Mouse (Mus musculus) heart, postnatal 0 days (tissue): Measurements from ENCODE around the gene Fat3. TPM values are rescaled to one million over a fixed set of nuclear protein-coding genes. Genes with fewer than 3 reads are reported as not detected.

ENCODE experiments used
- ATAC-seq: fragments of 200-750 bp; cut with Nextera tagmentation; 2 replicates; pipeline ENCODE4 v1.8.0; 2017; ENCODE audit warnings: low read depth, moderate number of reproducible peaks, moderate library complexity; ENCODE audit not compliant: insufficient read depth
- DNase-seq: peaks from one replicate; pipeline ENCODE4 v3.0.0-alpha.2; 2016; ENCODE audit warnings: low spot score
- H3K27ac ChIP-seq: fragments of 300-500 bp; sonication (generic); 2 replicates; pipeline ENCODE4 v1.5.1; 2014; ENCODE audit warnings: low read depth, mild to moderate bottlenecking
- H3K27me3 ChIP-seq: fragments of 300-500 bp; sonication (generic); 2 replicates; pipeline ENCODE4 v1.6.1; 2014; ENCODE audit warnings: low read length, mixed read lengths; ENCODE audit not compliant: control insufficient read depth, insufficient read depth
- H3K36me3 ChIP-seq: fragments of 300-500 bp; sonication (generic); replicated peaks from 2 replicates; pipeline ENCODE4 v1.6.1; 2014; ENCODE audit warnings: low read length, mixed read lengths; ENCODE audit not compliant: control insufficient read depth, insufficient read depth
- H3K4me1 ChIP-seq: fragments of 300-500 bp; sonication (generic); 2 replicates; pipeline ENCODE4 v1.6.1; 2014; ENCODE audit warnings: antibody characterized with exemption; ENCODE audit not compliant: control insufficient read depth, insufficient read depth
- H3K4me2 ChIP-seq: fragments of 300-500 bp; sonication (generic); 2 replicates; pipeline ENCODE4 v1.6.1; 2014; ENCODE audit warnings: low read depth, mild to moderate bottlenecking, low read length, moderate library complexity
- H3K4me3 ChIP-seq: fragments of 300-500 bp; sonication (generic); 2 replicates; pipeline ENCODE4 v1.5.1; 2014; ENCODE audit warnings: low read depth, low read length
- H3K9ac ChIP-seq: fragments of 300-500 bp; sonication (generic); replicated peaks from 2 replicates; pipeline ENCODE4 v1.6.1; 2014; ENCODE audit warnings: low read depth, low read length, mixed read lengths
- H3K9me3 ChIP-seq: fragments of 300-500 bp; sonication (generic); replicated peaks from 2 replicates; pipeline ENCODE4 v1.6.1; 2016; ENCODE audit warnings: low read length; ENCODE audit not compliant: control insufficient read depth
- CTCF ChIP-seq: IDR thresholded peaks from 2 replicates; pipeline ENCODE4 v1.5.1; 2016; ENCODE audit warnings: antibody characterized with exemption, control low read depth, low read depth
- EP300 ChIP-seq: IDR thresholded peaks from 2 replicates; pipeline ENCODE4 v1.6.1; 2016; ENCODE audit warnings: antibody characterized with exemption, low read depth
- WGBS: fragments of 180-500 bp; shearing (Covaris S2); extraction: QIAGEN DNeasy Blood & Tissue Kit; methylation state at CpG from one replicate; pipeline ENCODE4 v1.1.7; 2014; 5-methylcytosine and 5-hydroxymethylcytosine counted together
- polyA plus RNA-seq: library from polyadenylated mRNA; unstranded; fragments of >200 nt; fragmentation: Nextera tagmentation; extraction: Ambion mirVana; gene quantifications from 2 replicates; pipeline ENCODE4 v1.2.1, GENCODE M21; 2015
- total RNA-seq: library from RNA; depleted of rRNA; stranded (reverse); fragments of >200 nt; gene quantifications from 2 replicates; pipeline ENCODE4 v1.2.3, GENCODE M21; 2014; ENCODE audit warnings: low replicate concordance

The Fat3 gene
- total and polyA plus RNA-seq, 2 experiments from 2014 or later: 0.19 to 2.4 TPM

GRCm38 (mm10) chr9:16312599-16313197 lies 188.4 kb downstream of the Fat3 start:
- no peaks in the 10 kb centered on the region for H3K9me3 ChIP-seq
- no peak for ATAC-seq
- TF ChIP-seq CTCF (no peak), EP300 (no peak)
- H3K9ac ChIP-seq: no peak overlapping the region
- no peaks in the 10 kb centered on the region for H3K27me3 ChIP-seq
- WGBS: 50% methylated on average over 4 of the region's 4 CpGs
- H3K4me3 ChIP-seq: no peak overlapping the region
- no peaks in the 10 kb centered on the region for H3K4me1 ChIP-seq
- no peak for DNase-seq
- no peaks in the 10 kb centered on the region for H3K36me3 ChIP-seq
- H3K4me2 ChIP-seq: no peak overlapping the region
- no peak overlapping the region for H3K27ac ChIP-seq

GRCm38 (mm10) chr9:16310855-16311848 lies 189.9 kb downstream of the Fat3 start:
- ATAC-seq (no peak), DNase-seq (no peak)
- Histone ChIP-seq H3K9me3 (no peaks in the 10 kb centered on the region), H3K4me1 (peaks cover 2% of the 10 kb centered on the region; the same call in 1 of the 2 replicates), H3K4me2 (no peak overlapping the region), H3K27me3 (no peaks in the 10 kb centered on the region), H3K36me3 (no peaks in the 10 kb centered on the region), H3K4me3 (no peak overlapping the region), H3K9ac (no peak overlapping the region), H3K27ac (no peak overlapping the region)
- 64% methylated on average over 5 of the region's 5 CpGs for WGBS
- TF ChIP-seq CTCF (no peak), EP300 (no peak)

GRCm38 (mm10) chr9:16310305-16310704 lies 190.8 kb downstream of the Fat3 start:
- no peak for ATAC-seq
- peaks cover 10% of the 10 kb centered on the region; the same call in 1 of the 2 replicates for H3K4me1 ChIP-seq
- WGBS: 60% methylated on average over 4 of the region's 4 CpGs

GRCm38 (mm10) chr9:16307789-16308188 lies 193.3 kb downstream of the Fat3 start:
- no peaks in the 10 kb centered on the region for H3K9me3 ChIP-seq
- no peak overlapping the region for H3K4me2 ChIP-seq
- DNase-seq: no peak
- H3K4me1 ChIP-seq: peaks cover 10% of the 10 kb centered on the region; the same call in 1 of the 2 replicates
- H3K36me3 ChIP-seq: no peaks in the 10 kb centered on the region
- TF ChIP-seq EP300 (no peak), CTCF (no peak)
- H3K27me3 ChIP-seq: no peaks in the 10 kb centered on the region
- 95% methylated on average over 1 of the region's 1 CpGs for WGBS
- H3K4me3 ChIP-seq: no peak overlapping the region
- H3K27ac ChIP-seq: no peak overlapping the region
- no peak overlapping the region for H3K9ac ChIP-seq
- no peak for ATAC-seq

More at GRCm38 (mm10) chr9:16310305-16310704, 190.8 kb downstream of the Fat3 start:
- no peak for TF ChIP-seq EP300
- TF ChIP-seq CTCF: no peak
- no peak overlapping the region for H3K4me3 ChIP-seq
- H3K27ac ChIP-seq: no peak overlapping the region
- H3K36me3 ChIP-seq: no peaks in the 10 kb centered on the region
- no peaks in the 10 kb centered on the region for H3K27me3 ChIP-seq
- no peak overlapping the region for H3K9ac ChIP-seq
- no peak overlapping the region for H3K4me2 ChIP-seq
- no peaks in the 10 kb centered on the region for H3K9me3 ChIP-seq
- DNase-seq: no peak

- TF ChIP-seq CTCF (no peak), EP300 (no peak)
- no peaks in the 10 kb centered on the region for H3K9me3 ChIP-seq
- H3K9ac ChIP-seq: no peak overlapping the region
- H3K27ac ChIP-seq: no peak overlapping the region
- no peak for DNase-seq
- no peak for ATAC-seq
- H3K27me3 ChIP-seq: no peaks in the 10 kb centered on the region
- no peak overlapping the region for H3K4me2 ChIP-seq
- H3K4me1 ChIP-seq: peaks cover 10% of the 10 kb centered on the region; the same call in 1 of the 2 replicates
- H3K4me3 ChIP-seq: no peak overlapping the region
- no peaks in the 10 kb centered on the region for H3K36me3 ChIP-seq
Observed at GRCm38 (mm10) chr9:16306222-16306621, 194.9 kb downstream of the Fat3 start.
